Mouse (Mus musculus) stomach, postnatal 0 days (tissue): ENCODE data around the gene Gm11559.
"Not testable (repeated sequence)": the region's sequence is repeated elsewhere in the genome, so short reads cannot be mapped to it uniquely, and the experiment has no call there.

Experiments used
- CTCF ChIP-seq: IDR thresholded peaks from 2 replicates; pipeline ENCODE4 v1.5.1; 2016; ENCODE audit warnings: antibody characterized with exemption, low read depth, mild to moderate bottlenecking, moderate library complexity
- EP300 ChIP-seq: optimal IDR thresholded peaks from 2 replicates; pipeline ENCODE3; 2016; ENCODE audit warnings: antibody characterized with exemption

DNA sequence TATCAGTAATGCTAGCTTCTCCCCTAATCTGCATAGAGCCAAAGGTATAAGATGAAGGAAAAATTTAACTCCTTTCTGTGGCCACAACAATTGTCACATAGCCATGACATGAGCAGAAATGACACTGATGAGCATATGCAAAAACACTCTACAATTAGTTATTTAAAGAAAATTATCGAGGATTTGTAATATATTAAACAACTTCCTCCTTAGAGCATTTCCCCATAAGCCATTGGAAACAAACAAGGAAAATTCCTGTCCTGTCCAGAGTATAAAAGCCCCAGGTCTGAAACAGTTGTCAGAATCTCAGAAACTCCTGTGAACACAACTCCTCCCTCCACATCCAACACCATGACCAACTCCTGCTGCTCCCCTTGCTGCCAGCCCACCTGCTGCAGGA lies at the start of gene Gm11559:
- not testable (repeated sequence) for TF ChIP-seq CTCF, EP300
